Mouse (Mus musculus): ENCODE results near the gene B4galt2. TPM values are rescaled to one million over a fixed set of nuclear protein-coding genes. Genes with fewer than 3 reads are reported as not detected.

B4galt2 gene
- polyA plus RNA-seq, 1 experiment: not detected

GRCm38 (mm10) chr4:117867823-117868222 is 15.5 kb downstream of the B4galt2 start:
- WGBS: 24% methylated on average over 24 of the region's 24 CpGs
- Histone ChIP-seq H3K4me3 (ENCODE audit: insufficient read depth, low read depth, low read length) (no peak overlapping the region), H3K4me1 (ENCODE audit: control insufficient read depth, insufficient read depth, low read length) (peaks cover 6% of the 10 kb centered on the region; the same call in 1 of the 2 replicates), H3K27ac (ENCODE audit: insufficient read depth, low read depth, low read length) (no peak overlapping the region)
- TF ChIP-seq POLR2A (IDR thresholded peaks at IDR 0.05; ENCODE audit: insufficient read depth, low read depth, low read length) (no peak), CTCF (IDR thresholded peaks at IDR 0.05; ENCODE audit: insufficient read depth, low read depth, low read length) (peak; percentile 73)

DNA sequence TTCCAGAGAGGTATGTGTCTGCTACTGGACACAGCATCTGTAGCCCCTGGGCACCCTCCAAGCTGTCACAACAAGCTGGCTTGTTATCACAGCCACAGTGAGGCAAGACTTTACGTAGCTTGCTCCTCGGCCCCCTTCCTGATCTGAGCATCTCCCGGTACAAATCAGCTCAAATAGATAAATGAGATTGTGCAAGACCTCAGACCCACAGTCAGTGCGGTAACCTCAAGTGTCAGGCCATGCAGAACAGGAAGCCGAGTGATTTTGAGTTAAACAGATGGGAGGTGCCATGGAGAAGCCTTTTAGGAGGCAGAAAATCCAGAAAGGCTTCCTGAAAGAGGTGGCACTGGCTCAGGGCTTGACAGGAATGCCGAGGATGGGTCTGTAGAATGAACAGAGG is 16.3 kb downstream of the B4galt2 start:
- Histone ChIP-seq H3K4me3 (ENCODE audit: insufficient read depth, low read depth, low read length) (no peak overlapping the region), H3K4me1 (ENCODE audit: control insufficient read depth, insufficient read depth, low read length) (peaks cover 8% of the 10 kb centered on the region), H3K27ac (ENCODE audit: insufficient read depth, low read depth, low read length) (no peak overlapping the region)
- 82% methylated on average over 6 of the region's 6 CpGs for WGBS
- TF ChIP-seq POLR2A (IDR thresholded peaks at IDR 0.05; ENCODE audit: insufficient read depth, low read depth, low read length) (no peak), CTCF (IDR thresholded peaks at IDR 0.05; ENCODE audit: insufficient read depth, low read depth, low read length) (no peak)

DNA sequence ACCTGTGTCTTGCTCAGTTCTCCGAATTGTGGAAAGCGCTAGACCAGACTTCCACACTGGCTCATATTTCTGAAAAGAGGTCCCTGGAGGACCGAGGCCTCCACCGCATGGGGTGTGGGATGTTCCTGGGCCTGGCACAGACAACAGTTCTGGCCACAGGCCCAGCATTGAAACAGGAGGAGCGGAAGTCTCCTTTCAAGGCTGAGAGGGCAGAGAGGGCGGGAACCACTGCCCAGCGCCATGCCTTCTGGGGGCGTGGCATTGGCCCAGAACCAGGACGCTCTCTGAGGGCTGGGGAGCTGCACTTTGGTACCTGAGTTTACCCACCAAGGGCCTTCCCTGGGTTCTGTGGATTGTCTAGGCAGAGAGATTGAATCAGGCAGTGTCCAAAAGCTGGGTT is 17.2 kb downstream of the B4galt2 start:
- TF ChIP-seq CTCF (IDR thresholded peaks at IDR 0.05; ENCODE audit: insufficient read depth, low read depth, low read length): no peak
- no peak for TF ChIP-seq POLR2A (IDR thresholded peaks at IDR 0.05; ENCODE audit: insufficient read depth, low read depth, low read length)
- H3K4me3 ChIP-seq (ENCODE audit: insufficient read depth, low read depth, low read length): no peak overlapping the region
- H3K4me1 ChIP-seq (ENCODE audit: control insufficient read depth, insufficient read depth, low read length): peaks cover 8% of the 10 kb centered on the region
- 57% methylated on average over 9 of the region's 9 CpGs for WGBS
- H3K27ac ChIP-seq (ENCODE audit: insufficient read depth, low read depth, low read length): no peak overlapping the region

- peaks cover 8% of the 10 kb centered on the region for H3K4me1 ChIP-seq (ENCODE audit: control insufficient read depth, insufficient read depth, low read length)
- no peak overlapping the region for H3K4me3 ChIP-seq (ENCODE audit: insufficient read depth, low read depth, low read length)
- WGBS: 55% methylated on average over 4 of the region's 4 CpGs
- no peak for TF ChIP-seq POLR2A (IDR thresholded peaks at IDR 0.05; ENCODE audit: insufficient read depth, low read depth, low read length)
- no peak for TF ChIP-seq CTCF (IDR thresholded peaks at IDR 0.05; ENCODE audit: insufficient read depth, low read depth, low read length)
- no peak overlapping the region for H3K27ac ChIP-seq (ENCODE audit: insufficient read depth, low read depth, low read length)
Measured at GRCm38 (mm10) chr4:117862823-117863222, 20.5 kb downstream of the B4galt2 start.

GRCm38 (mm10) chr4:117860570-117860969 is 22.7 kb downstream of the B4galt2 start:
- H3K4me3 ChIP-seq (ENCODE audit: insufficient read depth, low read depth, low read length): no peak overlapping the region
- WGBS: 49% methylated on average over 9 of the region's 9 CpGs
- H3K27ac ChIP-seq (ENCODE audit: insufficient read depth, low read depth, low read length): no peak overlapping the region
- TF ChIP-seq POLR2A (IDR thresholded peaks at IDR 0.05; ENCODE audit: insufficient read depth, low read depth, low read length): no peak
- no peak for TF ChIP-seq CTCF (IDR thresholded peaks at IDR 0.05; ENCODE audit: insufficient read depth, low read depth, low read length)
- peaks cover 6% of the 10 kb centered on the region for H3K4me1 ChIP-seq (ENCODE audit: control insufficient read depth, insufficient read depth, low read length)

DNA sequence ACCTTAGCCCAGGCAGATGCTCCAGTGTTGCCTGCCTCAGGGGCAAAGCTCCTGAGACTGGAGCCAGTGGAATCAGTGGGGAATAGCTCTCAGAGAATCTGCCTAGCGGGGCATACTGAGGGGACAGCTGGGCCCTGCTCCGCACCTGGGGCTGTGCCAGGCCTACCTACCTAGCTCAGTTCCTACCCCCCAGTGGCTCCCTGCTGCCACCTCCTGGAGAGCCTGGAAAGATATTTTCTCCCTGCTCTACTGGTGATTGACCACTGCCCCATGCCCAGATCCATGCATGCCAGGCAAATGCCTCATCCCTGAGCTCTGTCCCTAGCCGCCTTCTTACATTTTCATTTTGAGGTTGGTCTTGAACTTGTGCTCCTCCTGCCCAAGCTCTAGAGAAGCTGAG is 24.5 kb downstream of the B4galt2 start:
- WGBS: 72% methylated on average over 3 of the region's 3 CpGs
- no peak for TF ChIP-seq POLR2A (IDR thresholded peaks at IDR 0.05; ENCODE audit: insufficient read depth, low read depth, low read length)
- peak; percentile 52; the same call in 1 of the 2 replicates for TF ChIP-seq CTCF (IDR thresholded peaks at IDR 0.05; ENCODE audit: insufficient read depth, low read depth, low read length)
- H3K4me3 ChIP-seq (ENCODE audit: insufficient read depth, low read depth, low read length): no peak overlapping the region
- H3K27ac ChIP-seq (ENCODE audit: insufficient read depth, low read depth, low read length): no peak overlapping the region
- H3K4me1 ChIP-seq (ENCODE audit: control insufficient read depth, insufficient read depth, low read length): peaks cover 6% of the 10 kb centered on the region

- 63% methylated on average over 9 of the region's 9 CpGs for WGBS
- no peak overlapping the region; the same call in 1 of the 2 replicates for H3K27ac ChIP-seq (ENCODE audit: insufficient read depth, low read depth, low read length)
Measured at GRCm38 (mm10) chr4:117855146-117855545, 28.1 kb downstream of the B4galt2 start.

GRCm38 (mm10) chr4:117852152-117852868 is 31.0 kb downstream of the B4galt2 start:
- 78% methylated on average over 10 of the region's 10 CpGs for WGBS
- TF ChIP-seq CTCF (IDR thresholded peaks at IDR 0.05; ENCODE audit: insufficient read depth, low read depth, low read length) (no peak), POLR2A (IDR thresholded peaks at IDR 0.05; ENCODE audit: insufficient read depth, low read depth, low read length) (no peak)
- Histone ChIP-seq H3K4me1 (ENCODE audit: control insufficient read depth, insufficient read depth, low read length) (peaks cover 10% of the 10 kb centered on the region), H3K27ac (ENCODE audit: insufficient read depth, low read depth, low read length) (0 out of 2 replicates have a peak overlapping the region, but pooled peaks have one; percentile 3), H3K4me3 (ENCODE audit: insufficient read depth, low read depth, low read length) (no peak overlapping the region)

More at GRCm38 (mm10) chr4:117855146-117855545, 28.1 kb downstream of the B4galt2 start:
- TF ChIP-seq POLR2A (IDR thresholded peaks at IDR 0.05; ENCODE audit: insufficient read depth, low read depth, low read length): no peak
- no peak for TF ChIP-seq CTCF (IDR thresholded peaks at IDR 0.05; ENCODE audit: insufficient read depth, low read depth, low read length)
- no peak overlapping the region for H3K4me3 ChIP-seq (ENCODE audit: insufficient read depth, low read depth, low read length)
- peaks cover 2% of the 10 kb centered on the region for H3K4me1 ChIP-seq (ENCODE audit: control insufficient read depth, insufficient read depth, low read length)

DNA sequence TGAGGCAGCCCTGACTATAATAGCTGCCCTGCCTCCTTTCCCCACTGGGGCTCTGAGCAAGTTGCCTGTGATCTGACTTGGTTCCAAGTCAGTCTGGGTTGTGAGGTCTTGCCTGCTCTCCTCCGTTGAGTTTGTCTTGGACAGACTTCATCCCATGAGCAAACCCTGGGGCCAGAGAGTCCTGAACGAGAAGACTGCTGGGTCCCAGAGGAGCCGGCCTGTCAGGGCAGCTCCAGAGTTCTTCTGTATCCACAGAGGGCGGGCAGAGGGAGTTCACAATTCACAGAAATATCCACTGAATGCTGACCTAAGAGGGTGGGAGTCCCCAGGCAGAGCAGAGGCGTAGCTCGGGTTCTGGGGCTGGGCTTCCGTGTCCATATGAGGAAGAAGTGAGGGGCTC is 32.4 kb downstream of the B4galt2 start:
- Histone ChIP-seq H3K4me3 (ENCODE audit: insufficient read depth, low read depth, low read length) (no peak overlapping the region), H3K27ac (ENCODE audit: insufficient read depth, low read depth, low read length) (no peak overlapping the region), H3K4me1 (ENCODE audit: control insufficient read depth, insufficient read depth, low read length) (peaks cover 11% of the 10 kb centered on the region)
- whole genome bisulfite sequencing: 80% methylated on average over 7 of the region's 7 CpGs
- no peak for TF ChIP-seq CTCF (IDR thresholded peaks at IDR 0.05; ENCODE audit: insufficient read depth, low read depth, low read length)
- TF ChIP-seq POLR2A (IDR thresholded peaks at IDR 0.05; ENCODE audit: insufficient read depth, low read depth, low read length): no peak

Data from olfactory bulb, adult 2 months (tissue).